Mouse (Mus musculus) liver, postnatal 0 days (tissue): ENCODE measurements around the gene Tor1b.

Experiments used
- CTCF ChIP-seq: sonication (generic); IDR thresholded peaks from 2 replicates; pipeline ENCODE4 v1.5.1; 2016; ENCODE audit warnings: antibody characterized with exemption, low read depth
- EP300 ChIP-seq: IDR thresholded peaks from 2 replicates; pipeline ENCODE4 v1.6.1; 2016; ENCODE audit warnings: antibody characterized with exemption, low read depth, mild to moderate bottlenecking

DNA sequence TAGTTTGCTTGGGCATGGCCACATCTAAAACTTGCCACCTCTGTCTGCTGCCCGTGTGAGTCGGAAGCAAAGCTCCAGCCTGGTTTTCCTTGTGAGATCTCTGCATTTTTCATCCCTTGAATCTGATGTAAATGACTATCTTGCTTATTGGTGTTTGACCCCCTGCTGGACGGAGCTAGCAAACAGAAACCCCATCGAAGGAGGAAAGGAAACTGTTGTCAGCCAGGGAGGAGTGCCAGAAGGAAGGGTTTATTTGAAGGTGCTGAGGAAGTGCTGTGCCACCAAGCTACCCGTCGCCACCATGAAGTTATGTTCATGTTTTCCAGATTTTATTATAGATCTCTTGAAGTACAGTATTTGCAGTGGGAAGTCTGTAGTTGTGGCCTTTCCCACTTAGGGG is 2.0 kb downstream of the Tor1b start:
- peak; percentile 33; the same call in 1 of the 2 replicates for TF ChIP-seq CTCF
- TF ChIP-seq EP300: no peak
